Mouse (Mus musculus) testis, adult 2 months (tissue): ENCODE measurements at regions not wholly inside any gene's neighbourhood (a gene's known extent, or its start where the extent isn't known, plus 50 kb on each side); places are given as distances from the start of the nearest gene placed in this dataset.

ENCODE experiments used
- CTCF ChIP-seq: fragments of 200-500 bp; IDR thresholded peaks from 2 replicates; pipeline ENCODE4 v1.5.1; 2012; ENCODE audit warnings: low read depth, mild to moderate bottlenecking, inconsistent platforms, low read length, moderate library complexity; ENCODE audit not compliant: control insufficient read depth, insufficient read depth, insufficient replicate concordance
- POLR2A ChIP-seq: fragments of 200-500 bp; IDR thresholded peaks from 2 replicates; pipeline ENCODE4 v1.6.1; 2012; ENCODE audit warnings: low read depth, mild to moderate bottlenecking, inconsistent platforms, low read length, moderate library complexity; ENCODE audit not compliant: control insufficient read depth

DNA sequence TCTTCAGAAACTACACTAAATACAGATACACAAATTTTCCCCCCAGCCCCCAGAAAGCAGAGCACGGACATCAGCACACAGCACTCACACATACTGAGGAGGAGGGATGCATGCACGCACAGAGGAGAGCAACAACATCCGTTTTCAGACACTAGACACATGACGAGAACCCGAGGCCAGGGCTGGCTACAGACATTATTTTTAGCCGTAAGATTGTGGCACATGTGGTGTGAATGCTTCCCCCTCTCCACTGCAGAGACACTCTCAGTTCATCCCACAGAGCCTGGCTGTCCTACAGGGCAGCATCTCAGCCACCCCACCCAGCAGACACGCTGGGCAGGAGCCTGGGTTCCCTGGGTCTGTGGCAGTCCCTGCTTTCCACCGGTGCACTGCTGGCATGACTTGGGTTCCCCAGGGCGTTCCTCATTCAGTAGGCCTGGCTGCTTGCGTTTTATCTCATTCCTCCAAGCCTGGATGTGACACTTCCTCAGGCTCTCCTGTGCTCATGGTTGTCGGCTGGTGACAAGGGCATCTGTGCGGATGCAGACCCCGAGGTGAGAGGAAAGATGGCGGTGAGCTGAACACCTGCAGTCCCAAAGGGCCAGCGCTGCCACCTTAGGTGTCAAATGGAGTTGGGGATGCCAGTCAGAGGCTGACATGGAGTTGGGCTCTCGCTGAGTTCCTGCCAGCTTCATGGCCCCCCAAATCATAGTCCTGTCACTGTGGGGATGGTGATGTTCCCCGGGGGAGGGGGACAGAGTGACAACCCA lies 247.1 kb upstream of the Myt1l start:
- TF ChIP-seq POLR2A (no peak), CTCF (no peak)
